ENCODE assay signal across 11 mouse cellular contexts in the genomic region with DNA sequence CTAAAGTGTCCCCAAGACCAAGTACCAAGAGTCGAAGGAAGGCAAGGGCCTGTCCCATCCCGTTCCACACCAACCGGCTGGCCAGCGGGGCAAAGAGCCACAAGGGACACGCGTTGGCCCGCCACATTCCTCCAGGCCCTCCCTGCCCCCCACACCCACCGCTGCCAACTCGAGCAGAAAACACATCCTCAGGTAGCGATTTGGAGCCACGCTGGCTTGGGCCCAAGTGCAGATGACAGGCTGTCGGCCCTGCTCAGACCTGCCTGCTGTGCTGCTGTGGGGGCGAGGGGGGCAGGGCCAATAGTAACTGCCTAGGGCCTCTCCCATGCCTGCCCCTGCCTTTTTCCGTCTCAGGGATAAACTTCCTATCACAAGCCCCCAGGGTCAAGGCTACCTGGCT. TPM values are rescaled to one million over a fixed set of nuclear protein-coding genes. Genes with fewer than 3 reads are reported as not detected.
DNase-seq lines count a peak whose midpoint lies in the region; ATAC-seq and TF ChIP-seq lines count a peak whose summit lies in the region.
"Had no signal": no experiment of that assay in that cellular context is flagged by ENCODE, and none has a peak within 500 bp of the region (broad histone marks: within the 10 kb centered on the region; RNA-seq: fewer than 3 reads in every experiment).

No protein-coding gene starts in this region.

- H3K9ac ChIP-seq in forebrain, embryonic 13.5 days: no peak overlapping the region
- no peak overlapping the region for H3K9ac ChIP-seq in lung, embryonic 15.5 days
- no peak overlapping the region for H3K9ac ChIP-seq in limb, embryonic 14.5 days (ENCODE audit: low read depth, low read length, severe bottlenecking)
- no peak overlapping the region for H3K9ac ChIP-seq in stomach, postnatal 0 days (ENCODE audit: low read length)

- DNase-seq in forebrain, embryonic 10.5 days (ENCODE audit: extremely low spot score, low spot score): no peak
- DNase-seq in lung, adult 2 months: no peak
- DNase-seq in limb, embryonic 14.5 days (ENCODE audit: low spot score): no peak
- DNase-seq in stomach, postnatal 0 days (ENCODE audit: low spot score): no peak
- DNase-seq in adrenal gland, postnatal 10 days: no peak
- DNase-seq: left cerebral cortex, postnatal 4 days had no signal

- no peak overlapping the region for H3K4me2 ChIP-seq in forebrain, embryonic 13.5 days
- H3K4me2 ChIP-seq in lung, embryonic 15.5 days: peak overlapping the region; percentile 93
- peak overlapping the region; percentile 96; the same call in 1 of the 2 replicates for H3K4me2 ChIP-seq in limb, embryonic 14.5 days (replicated peaks; ENCODE audit: low read depth, low read length, severe bottlenecking)
- H3K4me2 ChIP-seq in stomach, postnatal 0 days (replicated peaks; ENCODE audit: low read depth): peak overlapping the region; percentile 82

- no peak for TF ChIP-seq POLR2A in lung, adult 2 months (IDR thresholded peaks at IDR 0.05; ENCODE audit: borderline replicate concordance, extremely low read depth, low read depth, low read length)
- no peak for TF ChIP-seq POLR2A in limb, embryonic 14.5 days (IDR thresholded peaks at IDR 0.05; ENCODE audit: borderline replicate concordance, extremely low read depth, insufficient read depth, insufficient read length)

- H3K36me3 ChIP-seq in forebrain, embryonic 10.5 days (replicated peaks): no peaks in the 10 kb centered on the region
- H3K36me3 ChIP-seq in forebrain, embryonic 13.5 days (ENCODE audit: poor library complexity, severe bottlenecking): no peaks in the 10 kb centered on the region
- H3K36me3 ChIP-seq in lung, embryonic 15.5 days: no peaks in the 10 kb centered on the region
- no peaks in the 10 kb centered on the region for H3K36me3 ChIP-seq in limb, embryonic 14.5 days (ENCODE audit: control insufficient read depth, insufficient read depth, low read length)
- no peaks in the 10 kb centered on the region for H3K36me3 ChIP-seq in stomach, postnatal 0 days (ENCODE audit: control insufficient read depth, insufficient read depth, low read length)

- no peak for TF ChIP-seq CTCF in lung, adult 2 months (IDR thresholded peaks at IDR 0.05; ENCODE audit: insufficient read depth, low read length)
- TF ChIP-seq CTCF in stomach, postnatal 0 days (IDR thresholded peaks at IDR 0.05; ENCODE audit: low read depth): no peak

- WGBS in forebrain, embryonic 10.5 days: 71% methylated on average over 14 of the region's 14 CpGs
- 69% methylated on average over 14 of the region's 14 CpGs for WGBS in forebrain, embryonic 13.5 days
- WGBS in lung, embryonic 15.5 days: 60% methylated on average over 14 of the region's 14 CpGs
- 67% methylated on average over 14 of the region's 14 CpGs for WGBS in lung, adult 2 months
- 64% methylated on average over 11 of the region's 14 CpGs for WGBS in limb, embryonic 14.5 days
- WGBS in stomach, postnatal 0 days: 76% methylated on average over 14 of the region's 14 CpGs

- no peaks in the 10 kb centered on the region for H3K9me3 ChIP-seq in forebrain, embryonic 10.5 days
- H3K9me3 ChIP-seq in forebrain, embryonic 13.5 days (replicated peaks): no peaks in the 10 kb centered on the region
- no peaks in the 10 kb centered on the region for H3K9me3 ChIP-seq in lung, embryonic 15.5 days
- H3K9me3 ChIP-seq in limb, embryonic 14.5 days (ENCODE audit: control insufficient read depth, low read length): no peaks in the 10 kb centered on the region
- no peaks in the 10 kb centered on the region for H3K9me3 ChIP-seq in stomach, postnatal 0 days (ENCODE audit: control insufficient read depth, low read length)

- ATAC-seq in forebrain, embryonic 13.5 days: no peak
- no peak for ATAC-seq in lung, embryonic 15.5 days (ENCODE audit: borderline replicate concordance, extremely low read depth, low FRiP score, low TSS enrichment)
- no peak for ATAC-seq in limb, embryonic 14.5 days (ENCODE audit: low FRiP score, low read depth)
- ATAC-seq in stomach, postnatal 0 days (ENCODE audit: low FRiP score, low TSS enrichment): no peak
- ATAC-seq in CD4-positive, CD25-positive, alpha-beta regulatory T cell, adult 4 months: no peak
- ATAC-seq: Patski had no signal

- H3K27me3 ChIP-seq in forebrain, embryonic 10.5 days (ENCODE audit: poor library complexity, severe bottlenecking): peaks cover 82% of the 10 kb centered on the region
- peaks cover 64% of the 10 kb centered on the region for H3K27me3 ChIP-seq in forebrain, embryonic 13.5 days
- H3K27me3 ChIP-seq in lung, embryonic 15.5 days: peaks cover 63% of the 10 kb centered on the region
- peaks cover 31% of the 10 kb centered on the region for H3K27me3 ChIP-seq in limb, embryonic 14.5 days (ENCODE audit: control insufficient read depth, insufficient read depth, low read length)
- no peaks in the 10 kb centered on the region; the same call in 1 of the 2 replicates for H3K27me3 ChIP-seq in stomach, postnatal 0 days (ENCODE audit: control insufficient read depth, insufficient read depth, low read length)
- H3K27me3 ChIP-seq: Patski had no signal

- no peak for TF ChIP-seq EP300 in stomach, postnatal 0 days (optimal IDR thresholded peaks at IDR 0.05)

- peak overlapping the region; percentile 60; the same call in 1 of the 2 replicates for H3K4me3 ChIP-seq in forebrain, embryonic 10.5 days
- H3K4me3 ChIP-seq in forebrain, embryonic 13.5 days: no peak overlapping the region
- no peak overlapping the region for H3K4me3 ChIP-seq in lung, embryonic 15.5 days
- no peak overlapping the region for H3K4me3 ChIP-seq in lung, adult 2 months (replicated peaks; ENCODE audit: extremely low read depth, low read depth, low read length)
- no peak overlapping the region for H3K4me3 ChIP-seq in limb, embryonic 14.5 days (replicated peaks; ENCODE audit: low read length)
- peak overlapping the region; percentile 48; the same call in 1 of the 2 replicates for H3K4me3 ChIP-seq in stomach, postnatal 0 days (ENCODE audit: low read depth, low read length)

- peaks cover 72% of the 10 kb centered on the region for H3K4me1 ChIP-seq in forebrain, embryonic 10.5 days
- peaks cover 31% of the 10 kb centered on the region for H3K4me1 ChIP-seq in forebrain, embryonic 13.5 days
- peaks cover 21% of the 10 kb centered on the region for H3K4me1 ChIP-seq in lung, embryonic 15.5 days
- 0 out of 2 replicates have a peak, but pooled peaks cover under 1% of the 10 kb centered on the region for H3K4me1 ChIP-seq in lung, adult 2 months (ENCODE audit: control insufficient read depth, insufficient read depth, low read length)
- peaks cover 12% of the 10 kb centered on the region for H3K4me1 ChIP-seq in limb, embryonic 14.5 days (ENCODE audit: control insufficient read depth, insufficient read depth, low read length)
- peaks cover 4% of the 10 kb centered on the region; the same call in 1 of the 2 replicates for H3K4me1 ChIP-seq in stomach, postnatal 0 days (replicated peaks; ENCODE audit: control insufficient read depth, insufficient read depth)

- no peak overlapping the region for H3K27ac ChIP-seq in forebrain, embryonic 10.5 days
- no peak overlapping the region for H3K27ac ChIP-seq in forebrain, embryonic 13.5 days
- no peak overlapping the region for H3K27ac ChIP-seq in lung, embryonic 15.5 days
- H3K27ac ChIP-seq in limb, embryonic 14.5 days (replicated peaks; ENCODE audit: low read depth, low read length): no peak overlapping the region
- H3K27ac ChIP-seq in stomach, postnatal 0 days (replicated peaks): no peak overlapping the region

RNA-seq across cellular contexts. Expression of gene Jag2, which starts 2.3 kb away (rescaled TPM):
- 2.3 and 3.8 TPM in 2 replicates for polyA plus RNA-seq in forebrain, embryonic 10.5 days (2016; fragmentation: Nextera tagmentation; extraction: Ambion mirVana)
- 4.1 TPM in 2 replicates for polyA plus RNA-seq in forebrain, embryonic 13.5 days (2015; fragmentation: Nextera tagmentation; extraction: Ambion mirVana)
- 6.2 and 7.2 TPM in 2 replicates for polyA plus RNA-seq in lung, embryonic 15.5 days (2015; fragmentation: Nextera tagmentation; extraction: Ambion mirVana)
- polyA plus RNA-seq in lung, adult 2 months (2012; rRNA removed): 54.0 and 62.8 TPM in 2 replicates
- 45.8 and 48.4 TPM in 2 replicates for polyA plus RNA-seq in limb, embryonic 14.5 days (2012; rRNA removed)
- 12.5 and 14.3 TPM in 2 replicates for polyA plus RNA-seq in limb, embryonic 14.5 days (2014; fragmentation: Nextera tagmentation; extraction: Ambion mirVana)
- 3.2 and 4.5 TPM in 2 replicates for polyA plus RNA-seq in stomach, postnatal 0 days (2015; fragmentation: Nextera tagmentation; extraction: Ambion mirVana)
- 10 to 100 TPM; 13.2 to 23.1 TPM for total RNA-seq in adrenal gland, postnatal 10 days (2021)
- 1 to 10 TPM; 1.1 to 2.0 TPM for polyA plus RNA-seq in CD4-positive, CD25-positive, alpha-beta regulatory T cell, adult 4 months (2017; shearing (Covaris generic))

RNA-seq across cellular contexts. Expression of gene Nudt14, which starts 14.7 kb away (rescaled TPM):
- polyA plus RNA-seq in forebrain, embryonic 10.5 days (2016; fragmentation: Nextera tagmentation; extraction: Ambion mirVana): 61.4 and 70.4 TPM in 2 replicates
- polyA plus RNA-seq in forebrain, embryonic 13.5 days (2015; fragmentation: Nextera tagmentation; extraction: Ambion mirVana): 57.1 and 61.2 TPM in 2 replicates
- 103 and 120 TPM in 2 replicates for polyA plus RNA-seq in lung, embryonic 15.5 days (2015; fragmentation: Nextera tagmentation; extraction: Ambion mirVana)
- 43.4 and 47.4 TPM in 2 replicates for polyA plus RNA-seq in lung, adult 2 months (2012; rRNA removed)
- polyA plus RNA-seq in limb, embryonic 14.5 days (2012; rRNA removed): 50.4 and 54.4 TPM in 2 replicates
- 78.4 and 96.0 TPM in 2 replicates for polyA plus RNA-seq in limb, embryonic 14.5 days (2014; fragmentation: Nextera tagmentation; extraction: Ambion mirVana)
- 78.6 and 82.7 TPM in 2 replicates for polyA plus RNA-seq in stomach, postnatal 0 days (2015; fragmentation: Nextera tagmentation; extraction: Ambion mirVana)
- total RNA-seq in adrenal gland, postnatal 10 days (2021): 10 to 100 TPM; 46.9 to 50.2 TPM
- 10 to 100 TPM; 38.1 to 42.5 TPM for polyA plus RNA-seq in CD4-positive, CD25-positive, alpha-beta regulatory T cell, adult 4 months (2017; shearing (Covaris generic))

RNA-seq across cellular contexts. Expression of gene Btbd6, which starts 49.0 kb away (rescaled TPM):
- 22.4 and 24.2 TPM in 2 replicates for polyA plus RNA-seq in forebrain, embryonic 10.5 days (2016; fragmentation: Nextera tagmentation; extraction: Ambion mirVana)
- polyA plus RNA-seq in forebrain, embryonic 13.5 days (2015; fragmentation: Nextera tagmentation; extraction: Ambion mirVana): 30.3 and 32.7 TPM in 2 replicates
- 25.7 and 28.1 TPM in 2 replicates for polyA plus RNA-seq in lung, embryonic 15.5 days (2015; fragmentation: Nextera tagmentation; extraction: Ambion mirVana)
- polyA plus RNA-seq in lung, adult 2 months (2012; rRNA removed): 48.4 and 72.3 TPM in 2 replicates
- polyA plus RNA-seq in limb, embryonic 14.5 days (2012; rRNA removed): 31.0 and 52.7 TPM in 2 replicates
- 27.3 and 27.4 TPM in 2 replicates for polyA plus RNA-seq in limb, embryonic 14.5 days (2014; fragmentation: Nextera tagmentation; extraction: Ambion mirVana)
- 17.1 and 19.7 TPM in 2 replicates for polyA plus RNA-seq in stomach, postnatal 0 days (2015; fragmentation: Nextera tagmentation; extraction: Ambion mirVana)
- 10 to 100 TPM; 16.9 to 28.1 TPM for total RNA-seq in adrenal gland, postnatal 10 days (2021)
- 1 to 10 TPM; 7.8 to 8.7 TPM for polyA plus RNA-seq in CD4-positive, CD25-positive, alpha-beta regulatory T cell, adult 4 months (2017; shearing (Covaris generic))

RNA-seq across cellular contexts. Expression of gene Gpr132, which starts 59.2 kb away (rescaled TPM):
- 0.06 and 0.07 TPM in 2 replicates for polyA plus RNA-seq in forebrain, embryonic 10.5 days (2016; fragmentation: Nextera tagmentation; extraction: Ambion mirVana)
- not detected in 2 replicates for polyA plus RNA-seq in forebrain, embryonic 13.5 days (2015; fragmentation: Nextera tagmentation; extraction: Ambion mirVana)
- 0.13 and 0.79 TPM in 2 replicates for polyA plus RNA-seq in lung, embryonic 15.5 days (2015; fragmentation: Nextera tagmentation; extraction: Ambion mirVana)
- 9.2 and 12.9 TPM in 2 replicates for polyA plus RNA-seq in lung, adult 2 months (2012; rRNA removed)
- 0.50 and 0.63 TPM in 2 replicates for polyA plus RNA-seq in limb, embryonic 14.5 days (2012; rRNA removed)
- 0.29 and 0.36 TPM in 2 replicates for polyA plus RNA-seq in limb, embryonic 14.5 days (2014; fragmentation: Nextera tagmentation; extraction: Ambion mirVana)
- 0.10 and 0.11 TPM in 2 replicates for polyA plus RNA-seq in stomach, postnatal 0 days (2015; fragmentation: Nextera tagmentation; extraction: Ambion mirVana)
- 1 to 10 TPM; 1.1 to 1.2 TPM for total RNA-seq in adrenal gland, postnatal 10 days (2021)
- polyA plus RNA-seq in CD4-positive, CD25-positive, alpha-beta regulatory T cell, adult 4 months (2017; shearing (Covaris generic)): 100 to 1,000 TPM in 1 of 2 experiments, 10 to 100 TPM in 1; 79.5 to 107 TPM
- total RNA-seq: gastrocnemius, adult 8-10 months; left cerebral cortex, postnatal 4 days had no signal
- polyA plus RNA-seq: Patski had no signal

Comparison
In these comparisons a context has a peak if more than half of its experiments do, and no peak if none do; other contexts are left out.
1. H3K4me3 ChIP-seq: peak in forebrain, embryonic 10.5 days (single experiment) and stomach, postnatal 0 days (single experiment); none in forebrain, embryonic 13.5 days (single experiment), lung, embryonic 15.5 days (single experiment), lung, adult 2 months (single experiment) and limb, embryonic 14.5 days (single experiment).